Mouse (Mus musculus) C2C12 (cell line): ENCODE measurements around the gene Dyrk4. TPM values are rescaled to one million over a fixed set of nuclear protein-coding genes. Genes with fewer than 3 reads are reported as not detected.

ENCODE experiments used
- H3K27me3 ChIP-seq: one replicate; pipeline ENCODE4 v1.6.1; 2011; ENCODE audit not compliant: control insufficient read depth, insufficient read depth, insufficient read length
- H3K36me3 ChIP-seq: one replicate; pipeline ENCODE4 v1.6.1; 2011; ENCODE audit not compliant: control insufficient read depth, insufficient read depth
- H3K4me3 ChIP-seq: one replicate; pipeline ENCODE4 v1.5.1; 2011; ENCODE audit warnings: mild to moderate bottlenecking, control low read depth; ENCODE audit not compliant: poor library complexity, insufficient read depth, severe bottlenecking
- H3K79me2 ChIP-seq: one replicate; pipeline ENCODE4 v1.6.1; 2011; ENCODE audit not compliant: control insufficient read depth, insufficient read depth
- H3K79me3 ChIP-seq: one replicate; pipeline ENCODE4 v1.6.1; 2011; ENCODE audit warnings: low read depth, control low read depth
- H3ac ChIP-seq: one replicate; pipeline ENCODE3; 2011; ENCODE audit warnings: low read depth; ENCODE audit not compliant: control insufficient read depth, insufficient read length
- CEBPB ChIP-seq: IDR thresholded peaks from one replicate; pipeline ENCODE4 v1.6.1; 2011; ENCODE audit warnings: low read depth, mild to moderate bottlenecking, control low read depth, moderate library complexity
- CTCF ChIP-seq: IDR thresholded peaks from one replicate; pipeline ENCODE4 v1.5.1; 2011; ENCODE audit not compliant: control insufficient read depth, insufficient read depth, insufficient read length
- FOSL1 ChIP-seq: IDR thresholded peaks from one replicate; pipeline ENCODE4 v1.8.0; 2011; ENCODE audit warnings: mild to moderate bottlenecking, low read length; ENCODE audit not compliant: poor library complexity, insufficient read depth, severe bottlenecking
- MAX ChIP-seq: IDR thresholded peaks from one replicate; pipeline ENCODE4 v1.6.1; 2011; ENCODE audit warnings: mild to moderate bottlenecking, control low read depth
- MYOD1 ChIP-seq: IDR thresholded peaks from one replicate; pipeline ENCODE4 v1.6.1; 2011; ENCODE audit warnings: low read depth; ENCODE audit not compliant: control insufficient read depth, insufficient read length
- MYOG ChIP-seq: IDR thresholded peaks from one replicate; pipeline ENCODE4 v1.6.1; 2011; ENCODE audit not compliant: control insufficient read depth, insufficient read length; ENCODE audit errors: extremely low read depth
- USF1 ChIP-seq: IDR thresholded peaks from one replicate; pipeline ENCODE4 v1.6.1; 2011; ENCODE audit warnings: low read depth, mild to moderate bottlenecking, control low read depth, moderate library complexity
- polyA plus RNA-seq: library from polyadenylated mRNA; unstranded; fragments of >200 nt; fragmentation: generic; extraction: Trizol; gene quantifications from one replicate; pipeline ENCODE4 v1.2.1, GENCODE M21; 2012; ENCODE audit warnings: missing spikeins

The Dyrk4 gene
- polyA plus RNA-seq, 1 experiment, result 0.09 TPM

GRCm38 (mm10) chr6:126948336-126948735 is 26.7 kb upstream of the Dyrk4 start:
- Histone ChIP-seq H3K36me3 (peaks cover 7% of the 10 kb centered on the region), H3K4me3 (no peak overlapping the region), H3K79me3 (no peaks in the 10 kb centered on the region), H3K27me3 (no peaks in the 10 kb centered on the region), H3ac (no peak overlapping the region), H3K79me2 (no peaks in the 10 kb centered on the region)
- TF ChIP-seq MYOD1, result no peak
- no peak for TF ChIP-seq MYOG
- no peak for TF ChIP-seq MAX
- no peak for TF ChIP-seq FOSL1
- no peak for TF ChIP-seq CEBPB
- no peak for TF ChIP-seq CTCF
- TF ChIP-seq USF1, result no peak

- Histone ChIP-seq H3ac (no peak overlapping the region), H3K79me2 (peaks cover 33% of the 10 kb centered on the region), H3K79me3 (peaks cover 13% of the 10 kb centered on the region)
Observed at GRCm38 (mm10) chr6:126940451-126940850, 18.8 kb upstream of the Dyrk4 start.

GRCm38 (mm10) chr6:126939487-126940171 is 18.0 kb upstream of the Dyrk4 start, which contains the start of the genes Rad51ap1 and D6Wsu163e:
Rad51ap1 (minus strand) TSS chr6:126939587.
D6Wsu163e (plus strand) TSS chr6:126939962.
- Histone ChIP-seq H3ac (peak within 1 kb of the TSS; percentile 96), H3K27me3 (no peaks in the 10 kb centered on the region), H3K79me2 (peaks cover 33% of the 10 kb centered on the region), H3K79me3 (peaks cover 13% of the 10 kb centered on the region), H3K36me3 (peaks cover 7% of the 10 kb centered on the region), H3K4me3 (peak within 1 kb of the TSS; percentile 56)
- TF ChIP-seq FOSL1 (no peak), USF1 (peak; percentile 89), MAX (peak; percentile 39), CEBPB (no peak), MYOD1 (no peak), MYOG (no peak), CTCF (no peak)

More at GRCm38 (mm10) chr6:126940451-126940850, 18.8 kb upstream of the Dyrk4 start:
- Histone ChIP-seq H3K36me3 (peaks cover 7% of the 10 kb centered on the region), H3K27me3 (no peaks in the 10 kb centered on the region), H3K4me3 (peak overlapping the region; percentile 44)
- no peak for TF ChIP-seq MYOD1
- TF ChIP-seq FOSL1, result no peak
- no peak for TF ChIP-seq MAX
- no peak for TF ChIP-seq CTCF

GRCm38 (mm10) chr6:126938853-126939486 is 17.3 kb upstream of the Dyrk4 start:
- Histone ChIP-seq H3K27me3 (no peaks in the 10 kb centered on the region), H3ac (peak overlapping the region; percentile 96), H3K79me3 (peaks cover 14% of the 10 kb centered on the region), H3K36me3 (peaks cover 10% of the 10 kb centered on the region), H3K79me2 (peaks cover 33% of the 10 kb centered on the region), H3K4me3 (peak overlapping the region; percentile 56)
- no peak for TF ChIP-seq FOSL1
- TF ChIP-seq CTCF, result no peak
- TF ChIP-seq CEBPB, result no peak
- peak; percentile 44 for TF ChIP-seq USF1
- TF ChIP-seq MAX, result no peak
- TF ChIP-seq MYOG, result no peak
- TF ChIP-seq MYOD1, result peak; percentile 29

- TF ChIP-seq CEBPB (no peak), USF1 (no peak), CTCF (no peak), MYOG (no peak), MAX (no peak), MYOD1 (no peak), FOSL1 (no peak)
- H3K4me3 ChIP-seq, result no peak overlapping the region
- H3ac ChIP-seq, result no peak overlapping the region
- H3K36me3 ChIP-seq, result peaks cover 4% of the 10 kb centered on the region
- peaks cover 15% of the 10 kb centered on the region for H3K79me3 ChIP-seq
- H3K27me3 ChIP-seq, result no peaks in the 10 kb centered on the region
- H3K79me2 ChIP-seq, result peaks cover 33% of the 10 kb centered on the region
Observed at GRCm38 (mm10) chr6:126938047-126938446, 16.4 kb upstream of the Dyrk4 start.
